Mouse (Mus musculus) monocyte, adult 5-6 weeks (primary cell): ENCODE data around the gene Prpf40b. TPM values are rescaled to one million over a fixed set of nuclear protein-coding genes. Genes with fewer than 3 reads are reported as not detected.

Source experiments
- ATAC-seq: fragments of 153-309, 156-312 bp; replicated peaks from 2 replicates; pipeline ENCODE4 v1.8.0; 2017; ENCODE audit warnings: mild to moderate bottlenecking; ENCODE audit not compliant: low TSS enrichment, insufficient number of reproducible peaks, severe bottlenecking, poor library complexity, low FRiP score
- total RNA-seq: library from RNA; stranded (forward); fragments of 200-1000, 200-491, 200-594 nt; gene quantifications from 3 replicates; pipeline ENCODE4 v1.2.3, GENCODE M21; 2017

Gene Prpf40b
- total RNA-seq, 1 experiment from 2014 or later = 0.57 TPM

DNA sequence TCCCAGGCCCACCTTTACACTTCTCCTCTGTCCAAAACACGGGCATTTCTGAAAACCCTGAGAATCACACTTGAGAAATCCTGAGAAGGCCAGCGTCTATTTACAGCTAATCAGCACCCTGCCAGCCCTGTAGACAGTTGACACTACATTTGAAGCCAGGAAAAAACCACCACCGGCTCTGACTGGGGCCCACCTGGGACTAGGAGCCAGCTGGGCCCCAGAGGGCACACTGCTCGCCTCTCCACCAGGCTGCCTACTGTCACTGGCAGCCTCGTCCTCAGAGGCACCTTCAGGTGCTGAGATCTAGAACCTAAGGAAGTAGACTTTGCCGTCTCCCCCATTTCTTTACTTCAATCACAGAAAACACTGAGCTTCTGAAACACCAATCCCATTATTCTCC is 60.8 kb downstream of the Prpf40b start:
- ATAC-seq = no peak

DNA sequence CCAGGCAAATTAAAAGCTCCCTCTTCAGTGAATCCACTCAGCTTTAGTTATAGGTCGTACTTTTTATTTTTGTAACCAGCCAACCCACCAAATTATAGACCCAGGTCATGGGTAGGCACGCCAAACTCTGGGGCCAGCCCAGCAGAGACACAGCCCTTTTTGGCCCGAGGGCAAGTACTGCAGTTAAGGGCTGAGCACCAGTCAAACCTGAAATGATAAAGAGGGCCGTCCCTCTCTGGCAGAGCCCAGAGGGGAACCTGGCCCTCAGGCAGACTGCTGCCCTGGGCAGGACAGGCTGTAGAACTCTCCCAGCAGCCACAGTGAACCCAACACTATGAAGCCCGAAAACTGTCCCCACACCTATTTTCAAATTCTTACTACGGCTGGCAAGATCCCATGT is 61.6 kb downstream of the Prpf40b start:
- no peak for ATAC-seq

DNA sequence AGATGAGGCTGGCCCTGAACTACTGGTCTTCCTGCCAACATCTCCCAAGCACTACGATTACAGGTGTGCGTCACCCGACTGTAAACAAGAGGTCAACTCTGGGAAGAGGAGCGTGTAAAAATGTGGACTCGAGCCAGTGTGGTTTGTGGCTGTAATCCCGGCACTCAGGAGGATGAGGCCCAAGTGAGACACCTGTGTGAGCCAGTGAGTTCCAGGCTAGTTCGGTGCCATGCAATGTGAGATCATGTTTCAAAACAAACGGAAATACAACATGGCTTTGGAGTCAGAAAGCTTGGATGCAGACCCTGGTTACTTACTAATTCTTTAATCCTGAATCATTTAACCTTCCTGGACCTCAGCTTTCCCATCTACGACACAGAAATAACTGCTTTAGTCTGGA is 64.1 kb downstream of the Prpf40b start:
- no peak for ATAC-seq

DNA sequence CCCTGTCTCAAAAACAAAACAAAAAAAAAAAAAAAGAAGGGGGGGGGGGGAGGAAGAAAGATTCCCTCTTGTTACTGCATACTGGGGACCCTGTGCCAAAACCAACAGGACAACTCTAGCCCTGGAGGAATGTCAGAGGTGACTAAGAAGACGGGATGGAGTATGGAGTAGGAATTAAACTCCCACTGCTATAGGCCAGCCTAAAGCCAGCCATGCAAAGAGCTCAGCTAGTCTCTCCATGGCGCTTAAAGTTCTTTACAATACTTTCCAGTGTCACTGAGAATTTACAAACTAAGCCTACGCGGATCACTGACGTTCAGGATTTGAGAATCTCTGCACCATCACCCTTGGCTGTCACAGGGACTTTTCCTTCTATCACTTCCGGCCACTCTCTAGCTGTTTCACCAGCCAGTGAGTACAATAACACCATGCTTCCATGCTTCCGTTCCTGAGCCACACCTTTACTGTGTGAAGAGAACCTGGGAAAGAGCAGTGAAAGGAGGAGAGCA is 69.2 kb downstream of the Prpf40b start:
- ATAC-seq = no peak

DNA sequence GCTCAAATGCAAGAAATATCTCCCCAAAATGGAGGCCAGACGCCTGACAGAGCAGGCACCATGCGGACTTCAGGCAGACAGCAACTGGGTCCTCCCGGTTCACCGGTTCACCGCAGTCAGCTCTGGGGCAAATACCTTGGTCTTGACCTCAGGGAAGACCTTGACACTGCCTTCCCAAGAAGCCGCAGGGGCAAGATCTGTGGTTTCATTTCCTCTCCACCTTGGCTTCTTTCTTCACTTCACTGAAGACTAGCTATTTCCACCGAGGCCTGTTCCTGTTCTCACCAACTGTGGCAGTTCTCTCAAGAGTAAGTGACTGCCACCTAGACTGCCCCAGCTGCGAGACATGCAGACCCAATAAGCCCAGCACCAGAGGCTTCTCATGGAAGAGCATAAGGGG is 70.0 kb downstream of the Prpf40b start:
- ATAC-seq = peak; percentile 92

Other genes with a start within 250 kb of the Prpf40b start
- 1.1 TPM in 1 of 3 replicates, not detected in the others for gene Prph, start 239.9 kb upstream of the Prpf40b start, total RNA-seq
- 2.3 to 3.6 TPM in 2 of 3 replicates, not detected in the other for gene Troap, start 220.5 kb upstream of the Prpf40b start, total RNA-seq
- not detected in 3 replicates for gene C1ql4, start 207.3 kb upstream of the Prpf40b start, total RNA-seq
- not detected in 3 replicates for gene Dnajc22, start 201.9 kb upstream of the Prpf40b start, total RNA-seq
- gene Spats2, start 169.2 kb upstream of the Prpf40b start, total RNA-seq = not detected in 3 replicates
- gene Kcnh3, start 70.2 kb upstream of the Prpf40b start, total RNA-seq = not detected in 3 replicates
- gene Mcrs1, start 43.1 kb upstream of the Prpf40b start, total RNA-seq = 41.0 to 47.6 TPM (median 47.0 TPM) in 3 replicates
- not detected in 3 replicates for gene Fam186b, start 801 bp downstream of the Prpf40b start, total RNA-seq
- 29.5 to 41.3 TPM (median 31.6 TPM) in 3 replicates for gene Fmnl3, start 75.4 kb downstream of the Prpf40b start, total RNA-seq
- 340 to 400 TPM (median 366 TPM) in 3 replicates for gene Tmbim6, start 97.8 kb downstream of the Prpf40b start, total RNA-seq
- gene Nckap5l, start 162.7 kb downstream of the Prpf40b start, total RNA-seq = 1.2 to 3.4 TPM (median 1.2 TPM) in 3 replicates
- 6.8 to 12.5 TPM (median 7.3 TPM) in 3 replicates for gene Bcdin3d, start 179.6 kb downstream of the Prpf40b start, total RNA-seq
- 0.11 TPM in 1 of 3 replicates, not detected in the others for gene Faim2, start 233.1 kb downstream of the Prpf40b start, total RNA-seq